Mouse (Mus musculus) megakaryocyte, adult 5-6 weeks (primary cell): Measurements from ENCODE around the gene Zfp963. TPM values are rescaled to one million over a fixed set of nuclear protein-coding genes. Genes with fewer than 3 reads are reported as not detected.
"Not testable (repeated sequence)": the region's sequence is repeated elsewhere in the genome, so short reads cannot be mapped to it uniquely, and the experiment has no call there.

Experiments used
- ATAC-seq: 2 replicates; pipeline ENCODE4 v1.8.0; 2016; ENCODE audit warnings: mild to moderate bottlenecking, inconsistent platforms; ENCODE audit not compliant: poor library complexity, severe bottlenecking
- total RNA-seq, 2 experiments: library from RNA; stranded (forward) in 1 of 2; stranded (reverse) in 1 of 2; fragments of 153-499, 151-499 nt in 1 of 2; fragments of 221-1000, 200-1000 nt in 1 of 2; gene quantifications; 2 replicates each; pipeline versions ENCODE4 v1.2.3 to v1.2.4; 2015 to 2017

The Zfp963 gene
- total RNA-seq, 2 experiments from 2014 or later = 3.7 to 7.2 TPM

DNA sequence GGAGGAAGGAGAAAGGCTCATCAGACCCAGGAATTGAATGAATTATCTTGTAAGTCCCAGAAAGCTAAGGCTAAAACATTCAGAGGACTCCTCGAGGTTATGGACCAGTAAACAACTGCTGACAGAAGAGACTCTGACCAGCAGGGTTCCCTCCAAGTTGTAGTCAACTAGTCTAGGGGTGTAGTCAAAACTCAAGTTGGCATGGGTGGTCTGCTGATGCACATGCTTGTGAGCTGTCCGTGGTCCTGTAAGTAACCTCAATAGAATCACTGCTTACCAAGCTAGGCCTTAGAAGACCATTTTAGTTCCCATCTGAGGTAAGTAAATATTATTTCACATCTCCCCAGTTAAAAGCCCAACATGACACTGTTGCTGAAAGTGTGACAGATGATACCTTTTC lies 8.5 kb downstream of the Zfp963 start:
- ATAC-seq = no peak

- no peak for ATAC-seq
Measured at GRCm38 (mm10) chr8:69740763-69741162, 9.0 kb downstream of the Zfp963 start.

DNA sequence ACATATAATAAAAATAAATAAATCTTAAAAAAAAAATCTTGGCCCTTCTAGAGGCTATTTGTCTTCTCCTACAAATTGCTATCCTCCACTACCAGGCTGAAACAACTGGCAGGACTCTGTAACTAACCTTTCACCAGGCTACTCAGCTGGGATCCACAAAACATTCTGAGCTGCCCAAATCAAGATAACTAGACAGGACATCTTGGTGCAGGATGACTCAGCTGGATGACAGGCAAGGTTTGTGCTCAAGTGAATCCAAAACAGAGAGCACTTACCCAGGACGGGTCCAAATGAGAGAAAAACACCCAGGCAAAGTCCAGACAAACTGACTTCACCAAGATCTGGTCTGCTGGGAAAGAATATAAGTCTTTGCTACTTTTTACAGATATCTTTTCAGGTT lies 14.3 kb downstream of the Zfp963 start:
- no peak for ATAC-seq

GRCm38 (mm10) chr8:69717232-69717580 lies 32.6 kb downstream of the Zfp963 start:
- no peak; the same call in 1 of the 2 replicates for ATAC-seq

GRCm38 (mm10) chr8:69716403-69717231 lies 33.2 kb downstream of the Zfp963 start:
- peak; percentile 92 for ATAC-seq

DNA sequence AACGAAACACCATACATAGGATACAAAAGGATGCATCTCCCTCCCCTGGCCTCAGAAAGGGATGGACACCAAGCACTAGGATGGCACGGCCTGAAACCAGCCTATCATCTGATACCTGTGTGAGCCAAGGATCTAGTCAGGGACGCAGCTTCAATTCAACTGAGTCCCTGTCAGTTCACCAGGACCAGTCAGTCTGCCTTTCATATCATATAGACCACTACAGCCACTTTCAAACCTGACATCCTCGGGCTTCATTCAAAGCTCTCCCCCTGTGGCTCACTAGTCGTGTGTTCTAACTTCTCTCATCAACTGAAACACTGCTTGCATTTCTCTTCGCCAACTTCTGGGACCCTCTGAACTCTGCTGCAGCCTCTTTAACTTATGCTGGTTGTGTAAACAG lies 34.4 kb downstream of the Zfp963 start:
- ATAC-seq = no peak

DNA sequence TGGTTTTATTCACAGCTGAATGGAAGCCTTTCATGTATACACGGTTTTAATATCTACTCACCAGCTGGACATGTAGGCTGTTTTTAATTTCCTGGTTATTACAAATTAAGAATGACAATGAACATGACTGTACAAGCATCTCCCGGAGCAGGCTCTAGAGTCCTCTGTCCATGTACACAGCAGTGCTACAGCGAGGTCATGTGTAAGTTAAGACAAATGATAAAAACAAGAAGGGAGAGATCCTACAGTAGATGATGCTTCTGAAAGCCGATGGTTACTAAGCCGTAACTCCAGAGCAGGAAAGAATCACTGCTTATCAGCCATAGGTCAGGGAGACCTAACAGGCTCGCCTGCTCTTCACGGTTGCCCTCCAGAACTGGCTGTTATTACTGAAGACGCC lies 36.3 kb downstream of the Zfp963 start:
- no peak for ATAC-seq

- ATAC-seq = not testable (repeated sequence)
Measured at GRCm38 (mm10) chr8:69710624-69711023, 39.1 kb downstream of the Zfp963 start, which contains the start of gene Zfp869. Gene Zfp869, minus strand, starts transcription at chr8:69710724.

- ATAC-seq = no peak
Measured at GRCm38 (mm10) chr8:69701810-69702209, 48.0 kb downstream of the Zfp963 start.

Other genes with a start within 250 kb of the Zfp963 start
- not detected in 2 replicates for gene Gm7697, start 227.0 kb downstream of the Zfp963 start, total RNA-seq (2015)
- not detected in 2 replicates for gene Gm7697, start 227.0 kb downstream of the Zfp963 start, total RNA-seq (2017)
- 22.9 and 23.7 TPM in 2 replicates for gene Zfp868, start 124.4 kb downstream of the Zfp963 start, total RNA-seq (2015)
- gene Zfp868, start 124.4 kb downstream of the Zfp963 start, total RNA-seq (2017) = 14.0 TPM in 2 replicates
- gene Zfp964, start 95.5 kb downstream of the Zfp963 start, total RNA-seq (2015) = 0.76 and 0.89 TPM in 2 replicates
- 0.33 TPM in 1 of 2 replicates, not detected in the other for gene Zfp964, start 95.5 kb downstream of the Zfp963 start, total RNA-seq (2017)
- 16.7 and 17.9 TPM in 2 replicates for gene Zfp869, start 39.2 kb downstream of the Zfp963 start, total RNA-seq (2015)
- gene Zfp869, start 39.2 kb downstream of the Zfp963 start, total RNA-seq (2017) = 18.1 and 21.5 TPM in 2 replicates
- not detected in 2 replicates for gene Gm20422, start 24.9 kb upstream of the Zfp963 start, total RNA-seq (2015)
- 0.33 and 0.45 TPM in 2 replicates for gene Gm20422, start 24.9 kb upstream of the Zfp963 start, total RNA-seq (2017)
- 19.5 and 21.1 TPM in 2 replicates for gene Atp13a1, start 41.2 kb upstream of the Zfp963 start, total RNA-seq (2015)
- 15.6 and 16.9 TPM in 2 replicates for gene Atp13a1, start 41.2 kb upstream of the Zfp963 start, total RNA-seq (2017)
- gene Zfp866, start 41.2 kb upstream of the Zfp963 start, total RNA-seq (2015) = 23.6 TPM in 2 replicates
- gene Zfp866, start 41.2 kb upstream of the Zfp963 start, total RNA-seq (2017) = 24.9 and 27.2 TPM in 2 replicates
- 60.6 and 62.2 TPM in 2 replicates for gene Gmip, start 58.7 kb upstream of the Zfp963 start, total RNA-seq (2015)
- 59.3 and 82.0 TPM in 2 replicates for gene Gmip, start 58.7 kb upstream of the Zfp963 start, total RNA-seq (2017)
- gene Lpar2, start 72.5 kb upstream of the Zfp963 start, total RNA-seq (2015) = 1.7 and 2.0 TPM in 2 replicates
- gene Lpar2, start 72.5 kb upstream of the Zfp963 start, total RNA-seq (2017) = 0.57 and 0.59 TPM in 2 replicates
- gene Pbx4, start 82.5 kb upstream of the Zfp963 start, total RNA-seq (2015) = 1.3 and 2.4 TPM in 2 replicates
- 0.57 and 1.9 TPM in 2 replicates for gene Pbx4, start 82.5 kb upstream of the Zfp963 start, total RNA-seq (2017)
- not detected in 2 replicates for gene Cilp2, start 137.7 kb upstream of the Zfp963 start, total RNA-seq (2015)
- not detected in 2 replicates for gene Cilp2, start 137.7 kb upstream of the Zfp963 start, total RNA-seq (2017)
- 0.27 TPM in 1 of 2 replicates, not detected in the other for gene Tssk6, start 152.2 kb upstream of the Zfp963 start, total RNA-seq (2015)
- 0.16 and 0.26 TPM in 2 replicates for gene Tssk6, start 152.2 kb upstream of the Zfp963 start, total RNA-seq (2017)
- gene Ndufa13, start 152.6 kb upstream of the Zfp963 start, total RNA-seq (2015) = 63.4 and 75.7 TPM in 2 replicates
- 120 and 143 TPM in 2 replicates for gene Ndufa13, start 152.6 kb upstream of the Zfp963 start, total RNA-seq (2017)
- gene Yjefn3, start 152.7 kb upstream of the Zfp963 start, total RNA-seq (2015) = 3.1 TPM in 1 of 2 replicates, not detected in the other
- not detected in 2 replicates for gene Yjefn3, start 152.7 kb upstream of the Zfp963 start, total RNA-seq (2017)
- 50.1 and 62.0 TPM in 2 replicates for gene Gatad2a, start 246.4 kb upstream of the Zfp963 start, total RNA-seq (2015)
- 62.5 and 64.7 TPM in 2 replicates for gene Gatad2a, start 246.4 kb upstream of the Zfp963 start, total RNA-seq (2017)